Mouse (Mus musculus) hindbrain, embryonic 16.5 days (tissue): Measurements from ENCODE around the gene Ethe1. TPM values are rescaled to one million over a fixed set of nuclear protein-coding genes. Genes with fewer than 3 reads are reported as not detected.
A peak's percentile ranks its signal among the peaks of the same experiment; 100 is the strongest.

Experiments
- ATAC-seq: fragments of 200-750 bp; cut with Nextera tagmentation; 2 replicates; pipeline ENCODE4 v1.8.0; 2017; ENCODE audit warnings: moderate TSS enrichment, moderate library complexity
- H3K27ac ChIP-seq: fragments of 300-500 bp; sonication (generic); 2 replicates; pipeline ENCODE4 v1.5.1; 2014; ENCODE audit warnings: low read depth, mild to moderate bottlenecking, control low read depth, low read length, moderate library complexity
- H3K27me3 ChIP-seq: fragments of 300-500 bp; sonication (generic); replicated peaks from 2 replicates; pipeline ENCODE4 v1.6.1; 2014; ENCODE audit warnings: low read length; ENCODE audit not compliant: control insufficient read depth, insufficient read depth
- H3K36me3 ChIP-seq: fragments of 300-500 bp; sonication (generic); 2 replicates; pipeline ENCODE4 v1.6.1; 2014; ENCODE audit warnings: mild to moderate bottlenecking, low read length, moderate library complexity, mixed read lengths; ENCODE audit not compliant: control insufficient read depth, insufficient read depth
- H3K4me1 ChIP-seq: fragments of 300-500 bp; sonication (generic); 2 replicates; pipeline ENCODE4 v1.6.1; 2014; ENCODE audit warnings: low read depth, low read length; ENCODE audit not compliant: control insufficient read depth, insufficient read depth
- H3K4me2 ChIP-seq: fragments of 300-500 bp; sonication (generic); 2 replicates; pipeline ENCODE4 v1.6.1; 2014; ENCODE audit warnings: mild to moderate bottlenecking, low read length, control low read depth, moderate library complexity
- H3K4me3 ChIP-seq: fragments of 300-500 bp; sonication (generic); 2 replicates; pipeline ENCODE4 v1.5.1; 2014; ENCODE audit warnings: mild to moderate bottlenecking, low read length, control low read depth, moderate library complexity
- H3K9ac ChIP-seq: fragments of 300-500 bp; sonication (generic); 2 replicates; pipeline ENCODE4 v1.6.1; 2014; ENCODE audit warnings: low read depth, mild to moderate bottlenecking, control low read depth, low read length, moderate library complexity
- H3K9me3 ChIP-seq: fragments of 300-500 bp; sonication (generic); 2 replicates; pipeline ENCODE4 v1.6.1; 2014; ENCODE audit warnings: mild to moderate bottlenecking, low read length, moderate library complexity; ENCODE audit not compliant: control insufficient read depth
- WGBS: fragments of 180-500 bp; shearing (Covaris S2); extraction: QIAGEN DNeasy Blood & Tissue Kit; methylation state at CpG from one replicate; pipeline ENCODE4 v1.1.7; 2014; 5-methylcytosine and 5-hydroxymethylcytosine counted together
- polyA plus RNA-seq: library from polyadenylated mRNA; unstranded; fragments of >200 nt; fragmentation: Nextera tagmentation; extraction: Ambion mirVana; gene quantifications from 2 replicates; pipeline ENCODE4 v1.2.1, GENCODE M21; 2015

Gene Ethe1
- 29.1 and 30.9 TPM in 2 replicates for polyA plus RNA-seq

GRCm38 (mm10) chr7:24587330-24588105 is at the start of gene Ethe1, which contains the start of gene Zfp575:
TSS of gene Ethe1 (plus strand) at chr7:24587543.
TSS of gene Zfp575 (minus strand) at chr7:24587641.
- peaks cover 4% of the 10 kb centered on the region; the same call in 1 of the 2 replicates for H3K9me3 ChIP-seq
- H3K27ac ChIP-seq = peak within 1 kb of the TSS; percentile 79
- peak within 1 kb of the TSS; percentile 74 for H3K4me2 ChIP-seq
- H3K4me1 ChIP-seq = peaks cover 8% of the 10 kb centered on the region
- peak within 1 kb of the TSS; percentile 84 for H3K9ac ChIP-seq
- 4% methylated on average over 30 of the region's 30 CpGs for WGBS
- H3K36me3 ChIP-seq = no peaks in the 10 kb centered on the region
- peaks cover 8% of the 10 kb centered on the region for H3K27me3 ChIP-seq
- peak; percentile 80 for ATAC-seq
- H3K4me3 ChIP-seq = peak within 1 kb of the TSS; percentile 63

- Histone ChIP-seq H3K27me3 (no peaks in the 10 kb centered on the region), H3K9me3 (no peaks in the 10 kb centered on the region), H3K4me1 (peaks cover 18% of the 10 kb centered on the region), H3K9ac (no peak overlapping the region), H3K27ac (no peak overlapping the region), H3K4me3 (no peak overlapping the region), H3K4me2 (no peak overlapping the region), H3K36me3 (peaks cover 25% of the 10 kb centered on the region)
- WGBS = 72% methylated on average over 5 of the region's 5 CpGs
- no peak for ATAC-seq
Observed at GRCm38 (mm10) chr7:24537591-24537990, 49.8 kb upstream of the Ethe1 start.

GRCm38 (mm10) chr7:24538154-24538553 is 49.2 kb upstream of the Ethe1 start:
- H3K27ac ChIP-seq = no peak overlapping the region

GRCm38 (mm10) chr7:24538701-24539100 is 48.6 kb upstream of the Ethe1 start:
- no peak for ATAC-seq
- no peak overlapping the region for H3K27ac ChIP-seq
- no peak overlapping the region for H3K4me2 ChIP-seq
- peaks cover 17% of the 10 kb centered on the region for H3K36me3 ChIP-seq
- H3K4me1 ChIP-seq = peaks cover 9% of the 10 kb centered on the region
- no peaks in the 10 kb centered on the region for H3K9me3 ChIP-seq
- no peaks in the 10 kb centered on the region for H3K27me3 ChIP-seq
- WGBS = 77% methylated on average over 5 of the region's 5 CpGs
- H3K9ac ChIP-seq = no peak overlapping the region
- no peak overlapping the region for H3K4me3 ChIP-seq

More at GRCm38 (mm10) chr7:24538154-24538553, 49.2 kb upstream of the Ethe1 start:
- Histone ChIP-seq H3K9me3 (no peaks in the 10 kb centered on the region), H3K36me3 (peaks cover 22% of the 10 kb centered on the region), H3K4me2 (no peak overlapping the region), H3K4me3 (no peak overlapping the region), H3K9ac (no peak overlapping the region), H3K4me1 (peaks cover 14% of the 10 kb centered on the region), H3K27me3 (no peaks in the 10 kb centered on the region)
- 37% methylated on average over 5 of the region's 5 CpGs for WGBS
- no peak for ATAC-seq

GRCm38 (mm10) chr7:24539686-24540085 is 47.7 kb upstream of the Ethe1 start:
- Histone ChIP-seq H3K27ac (no peak overlapping the region), H3K27me3 (no peaks in the 10 kb centered on the region), H3K9ac (no peak overlapping the region), H3K4me2 (no peak overlapping the region), H3K4me1 (no peaks in the 10 kb centered on the region), H3K36me3 (peaks cover 9% of the 10 kb centered on the region; the same call in 1 of the 2 replicates), H3K4me3 (no peak overlapping the region), H3K9me3 (no peaks in the 10 kb centered on the region)
- ATAC-seq = no peak
- WGBS = 91% methylated on average over 4 of the region's 4 CpGs

GRCm38 (mm10) chr7:24544506-24544905 is 42.8 kb upstream of the Ethe1 start:
- Histone ChIP-seq H3K9ac (no peak overlapping the region), H3K9me3 (no peaks in the 10 kb centered on the region), H3K27me3 (no peaks in the 10 kb centered on the region), H3K27ac (no peak overlapping the region), H3K4me1 (peaks cover 14% of the 10 kb centered on the region), H3K36me3 (peaks cover 2% of the 10 kb centered on the region; the same call in 1 of the 2 replicates), H3K4me3 (no peak overlapping the region), H3K4me2 (no peak overlapping the region)
- 78% methylated on average over 2 of the region's 2 CpGs for WGBS
- no peak for ATAC-seq

DNA sequence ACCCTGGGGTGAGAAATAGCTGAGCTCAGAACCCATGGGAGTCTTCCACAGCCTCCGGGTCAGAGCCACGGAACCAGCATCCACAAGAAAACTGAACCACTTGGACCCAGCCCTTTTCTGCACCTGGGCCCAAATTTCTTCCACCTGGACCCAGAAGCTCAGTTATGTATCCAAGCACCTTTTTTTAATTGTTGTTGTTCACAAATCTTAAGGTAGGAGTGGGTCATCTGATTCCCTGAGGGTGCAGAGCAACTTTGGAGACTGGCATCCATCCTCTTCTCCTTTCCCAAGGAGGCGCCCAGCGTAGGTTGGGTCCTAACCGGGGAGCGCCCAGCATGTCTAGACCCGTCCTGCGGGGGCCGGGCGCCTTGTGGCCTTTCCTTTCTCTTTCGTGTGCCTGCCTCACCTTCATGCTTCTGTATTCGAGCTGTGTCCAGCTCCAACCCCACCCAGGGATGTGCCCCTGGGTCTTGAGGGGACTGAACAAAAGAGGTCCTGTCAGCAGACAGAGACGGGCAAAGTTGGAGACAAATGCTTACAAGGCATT is 41.2 kb upstream of the Ethe1 start, which contains the start of the genes Pinlyp and Xrcc1:
TSS of gene Pinlyp (minus strand) at position 51 of the 547 bp plus-strand sequence.
TSS of gene Xrcc1 (plus strand) at position 222 of the 547 bp plus-strand sequence.
- Histone ChIP-seq H3K27ac (peak within 1 kb of the TSS; percentile 77), H3K4me2 (peak within 1 kb of the TSS; percentile 73), H3K36me3 (peaks cover 3% of the 10 kb centered on the region; the same call in 1 of the 2 replicates), H3K9ac (peak within 1 kb of the TSS; percentile 91), H3K27me3 (no peaks in the 10 kb centered on the region), H3K4me3 (peak within 1 kb of the TSS; percentile 85), H3K4me1 (peaks cover 14% of the 10 kb centered on the region), H3K9me3 (no peaks in the 10 kb centered on the region)
- 0 out of 2 replicates have a peak, but pooled peaks have one; percentile 31 for ATAC-seq
- WGBS = 33% methylated on average over 13 of the region's 13 CpGs

- peak overlapping the region; percentile 91 for H3K9ac ChIP-seq
- H3K4me2 ChIP-seq = peak overlapping the region; percentile 73
- H3K27me3 ChIP-seq = no peaks in the 10 kb centered on the region
- peak overlapping the region; percentile 77 for H3K27ac ChIP-seq
- WGBS = 2% methylated on average over 57 of the region's 57 CpGs
- peak; percentile 98 for ATAC-seq
- H3K36me3 ChIP-seq = peaks cover 3% of the 10 kb centered on the region; the same call in 1 of the 2 replicates
- peaks cover 14% of the 10 kb centered on the region for H3K4me1 ChIP-seq
- H3K4me3 ChIP-seq = peak overlapping the region; percentile 85
- no peaks in the 10 kb centered on the region for H3K9me3 ChIP-seq
Observed at GRCm38 (mm10) chr7:24546634-24547389, 40.5 kb upstream of the Ethe1 start.
